Mouse (Mus musculus) heart, adult 10 weeks (tissue): ENCODE results near the gene Muc1. TPM values are rescaled to one million over a fixed set of nuclear protein-coding genes. Genes with fewer than 3 reads are reported as not detected.

Experiments
- polyA plus RNA-seq: library from polyadenylated mRNA; stranded (reverse); fragments of 350-450 nt; fragmentation: Illumina TruSeq; extraction: RNeasy Lipid Tissue Mini Kit (QIAGEN cat#74804); gene quantifications from one replicate; pipeline ENCODE4 v1.2.3, GENCODE M21; 2014; ENCODE audit warnings: low read depth, low replicate concordance

Gene Muc1
- polyA plus RNA-seq = 0.18 TPM

GRCm38 (mm10) chr3:89228836-89229235, at the start of gene Muc1:
Muc1 (plus strand) TSS chr3:89229057.

GRCm38 (mm10) chr3:89183058-89183958, 45.5 kb upstream of the Muc1 start, which contains the start of gene Fam189b:
Fam189b (plus strand) TSS chr3:89183143.

GRCm38 (mm10) chr3:89202253-89203141, 26.4 kb upstream of the Muc1 start, which contains the start of gene Gba:
Gba (plus strand) TSS chr3:89202928.

GRCm38 (mm10) chr3:89214681-89215411, 14.0 kb upstream of the Muc1 start, which contains the start of gene Thbs3:
Thbs3 (plus strand) TSS chr3:89215180.

GRCm38 (mm10) chr3:89226900-89227299, 2.0 kb upstream of the Muc1 start, which contains the start of gene Mtx1:
Mtx1 (minus strand) TSS chr3:89227088.

GRCm38 (mm10) chr3:89245688-89246171, 16.9 kb downstream of the Muc1 start, which contains the start of gene Krtcap2:
Krtcap2 (plus strand) TSS chr3:89245966.

GRCm38 (mm10) chr3:89246261-89247100, 17.6 kb downstream of the Muc1 start, which contains the start of gene Trim46:
Trim46 (minus strand) TSS chr3:89246309.

GRCm38 (mm10) chr3:89259076-89259475, 30.2 kb downstream of the Muc1 start, which contains the start of gene Dpm3:
Dpm3 (plus strand) TSS chr3:89259358.

GRCm38 (mm10) chr3:89270051-89270755, 41.3 kb downstream of the Muc1 start, which contains the start of gene Slc50a1:
Slc50a1 (minus strand) TSS chr3:89270570.

GRCm38 (mm10) chr3:89280606-89281511, 52.0 kb downstream of the Muc1 start, which contains the start of gene Efna1:
Efna1 (minus strand) TSS chr3:89281142.

Other genes starting within 250 kb of the Muc1 start
- 32.7 TPM for gene Rusc1, start 135.7 kb upstream of the Muc1 start, polyA plus RNA-seq
- gene Gm43738, start 128.0 kb upstream of the Muc1 start, polyA plus RNA-seq = not detected
- 25.7 TPM for gene Fdps, start 127.1 kb upstream of the Muc1 start, polyA plus RNA-seq
- gene Pklr, start 92.9 kb upstream of the Muc1 start, polyA plus RNA-seq = not detected
- gene Hcn3, start 68.9 kb upstream of the Muc1 start, polyA plus RNA-seq = 0.73 TPM
- 30.6 TPM for gene Clk2, start 64.3 kb upstream of the Muc1 start, polyA plus RNA-seq
- gene Scamp3, start 51.6 kb upstream of the Muc1 start, polyA plus RNA-seq = 52.7 TPM
- gene Fam189b, start 45.9 kb upstream of the Muc1 start, polyA plus RNA-seq = 5.2 TPM
- 17.9 TPM for gene Gba, start 26.1 kb upstream of the Muc1 start, polyA plus RNA-seq
- 12.0 TPM for gene Thbs3, start 13.9 kb upstream of the Muc1 start, polyA plus RNA-seq
- gene Mtx1, start 2.0 kb upstream of the Muc1 start, polyA plus RNA-seq = 78.4 TPM
- 57.1 TPM for gene Krtcap2, start 16.9 kb downstream of the Muc1 start, polyA plus RNA-seq
- 1.0 TPM for gene Trim46, start 17.3 kb downstream of the Muc1 start, polyA plus RNA-seq
- gene Dpm3, start 30.3 kb downstream of the Muc1 start, polyA plus RNA-seq = 48.2 TPM
- gene Slc50a1, start 41.5 kb downstream of the Muc1 start, polyA plus RNA-seq = 42.9 TPM
- 33.4 TPM for gene Efna1, start 52.1 kb downstream of the Muc1 start, polyA plus RNA-seq
- gene Efna3, start 93.9 kb downstream of the Muc1 start, polyA plus RNA-seq = not detected
- 0.37 TPM for gene Efna4, start 109.0 kb downstream of the Muc1 start, polyA plus RNA-seq
- gene Adam15, start 120.9 kb downstream of the Muc1 start, polyA plus RNA-seq = 92.6 TPM
- gene Dcst2, start 132.9 kb downstream of the Muc1 start, polyA plus RNA-seq = not detected
- gene Dcst1, start 136.2 kb downstream of the Muc1 start, polyA plus RNA-seq = not detected
- gene Zbtb7b, start 165.7 kb downstream of the Muc1 start, polyA plus RNA-seq = 25.7 TPM
- not detected for gene Lenep, start 173.7 kb downstream of the Muc1 start, polyA plus RNA-seq
- 50.8 TPM for gene Flad1, start 182.8 kb downstream of the Muc1 start, polyA plus RNA-seq
- 3.8 TPM for gene Cks1b, start 189.3 kb downstream of the Muc1 start, polyA plus RNA-seq
- gene Shc1, start 189.4 kb downstream of the Muc1 start, polyA plus RNA-seq = 27.3 TPM
- gene Pygo2, start 201.2 kb downstream of the Muc1 start, polyA plus RNA-seq = 19.0 TPM
- gene Pbxip1, start 207.6 kb downstream of the Muc1 start, polyA plus RNA-seq = 78.1 TPM
- gene Pmvk, start 225.5 kb downstream of the Muc1 start, polyA plus RNA-seq = 19.8 TPM